Mouse (Mus musculus): ENCODE results near the gene Nudt16l1.

DNA sequence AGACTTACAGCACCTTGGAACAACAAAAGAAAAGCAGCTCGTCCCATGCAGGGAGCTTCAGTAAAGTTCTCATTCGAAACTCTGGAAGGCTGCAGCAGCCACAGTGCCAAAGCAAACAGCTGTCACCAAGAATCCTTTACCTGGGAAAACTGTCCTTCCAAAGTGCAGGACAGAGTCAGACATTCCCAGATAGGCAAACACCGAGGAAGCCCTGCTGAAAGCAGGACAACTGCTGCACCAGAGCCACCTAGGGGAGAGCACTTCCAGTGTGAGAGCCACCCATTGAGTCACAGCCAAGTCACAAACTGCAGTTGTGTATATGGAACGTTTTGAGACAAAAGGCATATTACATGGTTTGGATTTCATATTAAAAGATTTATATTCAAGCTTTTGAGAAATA lies 6.9 kb downstream of the Nudt16l1 start:
- TF ChIP-seq POLR2A (IDR thresholded peaks at IDR 0.05; ENCODE audit: insufficient read depth, low read length) (no peak), CTCF (IDR thresholded peaks at IDR 0.05; ENCODE audit: low read depth, low read length) (no peak)

Measured in ES-Bruce4 (cell line).